Mouse (Mus musculus): ENCODE measurements around the gene Naa50.

DNA sequence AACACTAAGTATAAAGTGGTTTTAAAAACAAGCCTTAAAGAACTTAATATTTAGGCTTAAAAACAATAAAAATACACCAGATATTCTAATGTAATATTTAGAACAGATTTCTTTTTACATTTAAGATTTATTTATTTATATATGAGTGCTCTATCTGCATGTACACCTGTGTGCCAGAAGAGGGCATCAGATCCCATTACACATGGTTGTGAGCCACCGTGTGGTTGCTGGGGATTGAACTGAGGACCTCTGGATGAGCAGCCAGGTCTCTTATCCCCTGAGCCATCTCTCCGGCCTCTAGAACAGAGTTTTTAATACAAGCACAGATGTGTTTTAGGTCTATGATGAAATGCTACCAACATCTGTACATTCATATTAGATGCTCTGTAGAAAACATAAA lies 36.7 kb upstream of the Naa50 start:
- TF ChIP-seq POLR2A (IDR thresholded peaks at IDR 0.05; ENCODE audit: extremely low read depth, insufficient read depth, low read length) (no peak), CTCF (IDR thresholded peaks at IDR 0.05; ENCODE audit: extremely low read depth, insufficient read depth, low read length) (no peak)

All from cortical plate, adult 2 months (tissue).